Mouse (Mus musculus) forebrain, embryonic 14.5 days (tissue): Measurements from ENCODE around the gene Pfdn5. TPM values are rescaled to one million over a fixed set of nuclear protein-coding genes. Genes with fewer than 3 reads are reported as not detected.
"Not testable (repeated sequence)": the region's sequence is repeated elsewhere in the genome, so short reads cannot be mapped to it uniquely, and the experiment has no call there.

Source experiments
- ATAC-seq: fragments of 200-750 bp; cut with Nextera tagmentation; 2 replicates; pipeline ENCODE4 v1.8.0; 2017; ENCODE audit warnings: mild to moderate bottlenecking, moderate library complexity
- DNase-seq: peaks from one replicate; pipeline ENCODE4 v3.0.0-alpha.2; 2015; ENCODE audit warnings: low spot score
- H3K27ac ChIP-seq: fragments of 300-500 bp; sonication (generic); 2 replicates; pipeline ENCODE4 v1.5.1; 2014; ENCODE audit warnings: low read depth, mild to moderate bottlenecking, control low read depth, low read length, moderate library complexity
- H3K27me3 ChIP-seq: fragments of 300-500 bp; sonication (generic); replicated peaks from 2 replicates; pipeline ENCODE4 v1.6.1; 2014; ENCODE audit warnings: low read length, control low read depth, mixed read lengths; ENCODE audit not compliant: control insufficient read depth, insufficient read depth
- H3K36me3 ChIP-seq: fragments of 300-500 bp; sonication (generic); 2 replicates; pipeline ENCODE4 v1.6.1; 2014; ENCODE audit warnings: low read length, control low read depth; ENCODE audit not compliant: control insufficient read depth, insufficient read depth
- H3K4me1 ChIP-seq: fragments of 300-500 bp; sonication (generic); 2 replicates; pipeline ENCODE4 v1.6.1; 2014; ENCODE audit warnings: antibody characterized with exemption, low read length, control low read depth; ENCODE audit not compliant: control insufficient read depth, insufficient read depth
- H3K4me2 ChIP-seq: fragments of 300-500 bp; sonication (generic); 2 replicates; pipeline ENCODE4 v1.6.1; 2014; ENCODE audit warnings: mild to moderate bottlenecking, control low read depth, low read length
- H3K4me3 ChIP-seq: fragments of 300-500 bp; sonication (generic); 2 replicates; pipeline ENCODE4 v1.5.1; 2014; ENCODE audit warnings: low read depth, low read length, control low read depth
- H3K9ac ChIP-seq: fragments of 300-500 bp; sonication (generic); 2 replicates; pipeline ENCODE4 v1.6.1; 2014; ENCODE audit warnings: mild to moderate bottlenecking, low read length, control low read depth, moderate library complexity
- H3K9me3 ChIP-seq: fragments of 300-500 bp; sonication (generic); replicated peaks from 2 replicates; pipeline ENCODE4 v1.6.1; 2016; ENCODE audit warnings: low read length, control low read depth, mixed read lengths; ENCODE audit not compliant: control insufficient read depth
- WGBS: fragments of 180-500 bp; shearing (Covaris S2); extraction: QIAGEN DNeasy Blood & Tissue Kit; methylation state at CpG from one replicate; pipeline ENCODE4 v1.1.7; 2014; 5-methylcytosine and 5-hydroxymethylcytosine counted together
- polyA plus RNA-seq: library from polyadenylated mRNA; unstranded; fragments of >200 nt; fragmentation: Nextera tagmentation; extraction: Ambion mirVana; gene quantifications from 2 replicates; pipeline ENCODE4 v1.2.1, GENCODE M21; 2014

The Pfdn5 gene
- polyA plus RNA-seq, 1 experiment from 2014 or later = 642 TPM

DNA sequence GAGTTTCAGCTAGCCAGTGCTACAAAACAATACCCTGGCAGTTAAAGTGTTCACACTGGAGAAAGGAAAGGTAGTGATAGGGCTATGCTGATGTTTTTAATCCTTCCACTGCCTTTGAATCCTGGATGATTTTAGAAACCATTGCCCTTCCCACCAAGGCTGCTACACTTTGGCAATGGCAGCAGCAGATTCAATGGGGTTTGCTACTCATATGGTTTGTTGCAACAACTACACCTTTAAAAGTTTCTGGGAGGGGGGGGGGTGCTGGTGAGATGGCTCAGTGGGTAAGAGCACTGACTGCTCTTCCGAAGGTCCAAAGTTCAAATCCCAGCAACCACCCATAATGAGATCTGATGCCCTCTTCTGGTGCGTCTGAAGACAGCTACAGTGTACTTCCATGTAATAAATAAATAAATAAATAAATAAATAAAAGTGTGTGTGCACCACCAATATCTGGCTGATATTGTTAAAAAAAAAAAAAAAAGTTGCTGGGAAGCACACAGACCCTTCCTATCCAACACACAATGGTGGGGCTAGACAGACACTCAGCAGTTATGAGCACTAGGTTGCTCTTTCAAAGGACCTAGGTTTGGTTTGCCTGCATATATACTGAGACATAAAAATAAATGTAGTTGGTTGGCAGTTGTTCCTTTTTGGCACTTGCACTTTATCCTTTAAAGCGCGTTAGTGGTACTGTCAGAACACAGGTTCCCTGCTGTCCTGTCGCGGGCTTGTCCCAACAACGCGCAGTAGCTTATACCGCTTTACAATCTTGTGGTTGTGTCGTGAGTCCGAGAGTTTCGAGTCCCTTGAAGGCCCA is 1.1 kb upstream of the Pfdn5 start:
- Histone ChIP-seq H3K9ac (no peak overlapping the region), H3K4me1 (peaks cover 7% of the 10 kb centered on the region), H3K27ac (no peak overlapping the region), H3K4me2 (peak overlapping the region; percentile 49; the same call in 1 of the 2 replicates), H3K9me3 (no peaks in the 10 kb centered on the region), H3K36me3 (peaks cover 53% of the 10 kb centered on the region), H3K27me3 (no peaks in the 10 kb centered on the region), H3K4me3 (no peak overlapping the region)
- ATAC-seq (no peak), DNase-seq (no peak)
- WGBS = 76% methylated on average over 12 of the region's 12 CpGs

DNA sequence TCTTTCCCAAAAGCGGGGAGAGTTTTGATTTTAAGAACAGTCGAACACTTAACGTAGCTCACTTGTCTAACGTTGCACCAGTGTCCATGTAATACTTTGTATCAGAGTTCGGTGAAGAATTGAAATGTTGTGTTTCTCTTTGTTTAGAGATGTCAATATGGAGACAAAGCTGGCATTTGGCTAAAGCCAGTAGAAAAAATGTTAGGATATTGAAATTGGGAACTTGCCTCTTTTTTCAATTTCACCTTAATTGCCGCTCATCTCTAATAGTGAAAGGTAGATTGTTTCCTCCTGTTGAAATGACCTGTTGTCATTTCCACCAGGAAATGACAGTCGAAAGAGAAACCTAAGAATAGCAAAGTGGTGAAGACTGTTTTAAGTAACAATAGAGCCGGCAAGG is 976 bp downstream of the Pfdn5 start:
- peaks cover 46% of the 10 kb centered on the region for H3K36me3 ChIP-seq
- peak overlapping the region; percentile 89 for H3K4me2 ChIP-seq
- no peak for ATAC-seq
- peak overlapping the region; percentile 58 for H3K4me3 ChIP-seq
- peak overlapping the region; percentile 87 for H3K9ac ChIP-seq
- no peak overlapping the region for H3K27ac ChIP-seq
- no peaks in the 10 kb centered on the region for H3K27me3 ChIP-seq
- 71% methylated on average over 8 of the region's 8 CpGs for WGBS
- no peaks in the 10 kb centered on the region for H3K9me3 ChIP-seq
- peaks cover 7% of the 10 kb centered on the region for H3K4me1 ChIP-seq
- no peak for DNase-seq

DNA sequence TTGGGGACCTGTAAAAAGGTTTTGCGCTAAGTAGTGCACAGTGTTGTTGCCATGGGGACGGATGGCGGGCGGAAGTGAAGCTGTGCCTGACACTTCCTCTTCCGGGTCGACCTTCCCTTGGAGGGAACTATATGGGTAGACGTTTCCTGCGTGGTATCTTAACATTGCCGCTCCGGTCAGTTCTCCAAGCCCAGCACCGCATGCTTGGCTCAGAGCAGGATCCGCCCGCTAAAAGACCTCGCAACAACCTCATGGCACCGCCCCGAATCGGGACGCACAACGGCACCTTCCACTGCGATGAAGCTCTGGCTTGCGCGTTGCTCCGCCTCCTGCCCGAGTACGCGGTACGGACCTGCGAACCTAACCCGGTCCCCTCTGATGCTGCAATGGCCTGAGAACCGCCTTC is 5.7 kb downstream of the Pfdn5 start, which contains the start of gene Myg1:
Myg1 (plus strand) TSS at position 100 of the 406 bp plus-strand sequence.
- peaks cover 65% of the 10 kb centered on the region for H3K36me3 ChIP-seq

DNA sequence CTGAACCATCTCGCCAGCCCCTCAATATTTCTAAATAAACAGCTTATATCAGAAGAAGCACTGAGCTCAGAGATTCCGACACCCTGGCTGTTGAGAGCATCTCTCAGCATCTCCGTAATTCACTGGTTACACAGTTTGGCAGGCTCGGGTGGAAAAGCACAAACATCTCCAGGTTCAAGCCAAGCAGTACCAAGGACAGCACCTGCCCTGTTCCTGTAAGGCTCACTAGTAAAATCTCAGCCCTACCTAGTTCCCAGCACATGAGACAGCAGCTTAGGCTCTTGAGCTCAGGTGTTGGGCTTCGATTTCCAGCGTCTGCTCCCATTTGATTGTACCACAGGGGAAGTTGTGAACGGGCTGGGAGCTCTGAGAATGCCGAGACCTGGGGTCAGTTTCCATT is 9.3 kb downstream of the Pfdn5 start:
- Histone ChIP-seq H3K9me3 (no peaks in the 10 kb centered on the region), H3K4me2 (no peak overlapping the region), H3K4me1 (peaks cover 12% of the 10 kb centered on the region), H3K27me3 (no peaks in the 10 kb centered on the region), H3K9ac (no peak overlapping the region), H3K36me3 (peaks cover 80% of the 10 kb centered on the region), H3K27ac (no peak overlapping the region), H3K4me3 (no peak overlapping the region)
- no peak for DNase-seq
- WGBS = 90% methylated on average over 8 of the region's 8 CpGs
- ATAC-seq = no peak

More for the DNA sequence above, 5.7 kb downstream of the Pfdn5 start, which contains the start of gene Myg1:
- WGBS = under 1% methylated on average over 30 of the region's 30 CpGs
- Histone ChIP-seq H3K4me1 (peaks cover 18% of the 10 kb centered on the region), H3K27me3 (no peaks in the 10 kb centered on the region), H3K27ac (peak within 1 kb of the TSS; percentile 39; the same call in 1 of the 2 replicates), H3K4me2 (peak within 1 kb of the TSS; percentile 84), H3K9me3 (no peaks in the 10 kb centered on the region), H3K9ac (peak within 1 kb of the TSS; percentile 73), H3K4me3 (peak within 1 kb of the TSS; percentile 81)
- ATAC-seq = peak; percentile 98
- DNase-seq = peak; percentile 95

DNA sequence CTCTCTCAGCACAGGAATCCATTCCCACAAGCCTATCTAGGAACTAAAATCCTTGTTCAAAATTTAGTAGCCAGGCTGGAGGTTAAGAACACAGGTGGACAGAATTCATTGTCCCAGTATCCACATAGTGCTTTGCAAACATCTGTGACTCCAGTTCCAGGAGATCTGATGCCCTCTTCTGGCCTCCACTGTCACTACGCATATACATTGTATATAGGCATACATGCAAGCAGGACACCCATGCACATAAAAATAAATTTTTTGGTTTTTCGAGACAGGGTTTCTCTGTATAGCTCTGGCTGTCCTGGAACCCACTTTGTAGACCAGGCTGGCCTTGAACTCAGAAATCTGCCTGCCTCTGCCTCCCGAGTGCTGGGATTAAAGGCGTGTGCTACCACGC is 10.0 kb downstream of the Pfdn5 start:
- H3K4me1 ChIP-seq = peaks cover 12% of the 10 kb centered on the region
- not testable (repeated sequence) for H3K4me3 ChIP-seq, H3K9me3 ChIP-seq, DNase-seq, H3K9ac ChIP-seq, H3K4me2 ChIP-seq, H3K27ac ChIP-seq, ATAC-seq, H3K27me3 ChIP-seq
- H3K36me3 ChIP-seq = peaks cover 79% of the 10 kb centered on the region
- WGBS = 92% methylated on average over 5 of the region's 5 CpGs

GRCm38 (mm10) chr15:102336946-102337345 is 11.0 kb downstream of the Pfdn5 start:
- H3K9ac ChIP-seq = no peak overlapping the region
- H3K4me2 ChIP-seq = no peak overlapping the region
- WGBS = 87% methylated on average over 4 of the region's 4 CpGs
- no peak overlapping the region for H3K27ac ChIP-seq
- H3K36me3 ChIP-seq = peaks cover 79% of the 10 kb centered on the region
- no peak overlapping the region for H3K4me3 ChIP-seq
- H3K27me3 ChIP-seq = no peaks in the 10 kb centered on the region
- H3K9me3 ChIP-seq = no peaks in the 10 kb centered on the region
- H3K4me1 ChIP-seq = peaks cover 12% of the 10 kb centered on the region
- no peak for ATAC-seq
- DNase-seq = no peak

GRCm38 (mm10) chr15:102339612-102340011 is 13.7 kb downstream of the Pfdn5 start:
- no peaks in the 10 kb centered on the region for H3K27me3 ChIP-seq
- ATAC-seq (no peak), DNase-seq (no peak)
- no peak overlapping the region for H3K27ac ChIP-seq
- H3K36me3 ChIP-seq = peaks cover 68% of the 10 kb centered on the region
- H3K9me3 ChIP-seq = no peaks in the 10 kb centered on the region
- H3K4me3 ChIP-seq = no peak overlapping the region
- 71% methylated on average over 5 of the region's 5 CpGs for WGBS
- H3K4me2 ChIP-seq = no peak overlapping the region
- H3K4me1 ChIP-seq = no peaks in the 10 kb centered on the region
- H3K9ac ChIP-seq = no peak overlapping the region

DNA sequence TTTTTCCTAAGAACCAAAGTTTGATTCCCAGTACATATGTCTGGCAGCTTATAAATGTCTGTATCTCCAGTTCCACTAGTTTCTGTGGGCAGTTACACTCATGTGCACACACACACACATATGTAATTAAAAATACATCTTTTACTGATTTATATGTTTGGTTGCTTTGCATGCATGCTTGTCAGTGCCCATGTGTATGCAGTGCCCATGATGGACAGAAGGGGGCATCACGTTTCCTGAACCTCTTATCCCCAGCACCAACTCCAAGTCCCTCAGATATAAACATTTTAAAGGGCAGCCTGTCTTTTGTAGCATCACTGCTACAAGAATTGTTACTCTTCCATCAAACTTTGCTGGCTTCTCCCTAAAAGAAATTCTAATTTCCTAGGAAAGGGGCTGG is 15.7 kb downstream of the Pfdn5 start:
- H3K9me3 ChIP-seq = no peaks in the 10 kb centered on the region
- ATAC-seq = no peak
- H3K36me3 ChIP-seq = peaks cover 68% of the 10 kb centered on the region
- H3K27ac ChIP-seq = no peak overlapping the region
- no peak for DNase-seq
- 12% methylated on average over 1 of the region's 1 CpGs for WGBS
- no peaks in the 10 kb centered on the region for H3K27me3 ChIP-seq
- H3K9ac ChIP-seq = no peak overlapping the region
- H3K4me1 ChIP-seq = no peaks in the 10 kb centered on the region
- no peak overlapping the region for H3K4me2 ChIP-seq
- H3K4me3 ChIP-seq = no peak overlapping the region

- DNase-seq = no peak
- H3K36me3 ChIP-seq = peaks cover 41% of the 10 kb centered on the region
- no peak overlapping the region for H3K9ac ChIP-seq
- no peak overlapping the region for H3K4me2 ChIP-seq
- no peaks in the 10 kb centered on the region for H3K4me1 ChIP-seq
- ATAC-seq = no peak
- H3K27ac ChIP-seq = no peak overlapping the region
- no peak overlapping the region for H3K4me3 ChIP-seq
- H3K27me3 ChIP-seq = no peaks in the 10 kb centered on the region
- no peaks in the 10 kb centered on the region for H3K9me3 ChIP-seq
- 96% methylated on average over 3 of the region's 3 CpGs for WGBS
Measured at GRCm38 (mm10) chr15:102344490-102344889, 18.6 kb downstream of the Pfdn5 start.
